Mouse (Mus musculus) heart, postnatal 10 days (tissue): ENCODE measurements around the gene Sys1. TPM values are rescaled to one million over a fixed set of nuclear protein-coding genes. Genes with fewer than 3 reads are reported as not detected.

Source experiments
- DNase-seq, 2 experiments: peaks; one replicate each; pipeline ENCODE4 v3.0.0; 2021
- intact Hi-C: fragments of 180-260 bp; cut with DNase I; formaldehyde crosslinking; loops from one replicate; pipeline ENCODE4 v1.15.1; 2025
- total RNA-seq, 2 experiments: library from RNA; stranded (reverse); gene quantifications; 2 replicates each; pipeline ENCODE4 v1.2.3; 2021

Sys1 gene
- total RNA-seq, 2 experiments from 2014 or later, result 21.3 to 25.1 TPM

DNA sequence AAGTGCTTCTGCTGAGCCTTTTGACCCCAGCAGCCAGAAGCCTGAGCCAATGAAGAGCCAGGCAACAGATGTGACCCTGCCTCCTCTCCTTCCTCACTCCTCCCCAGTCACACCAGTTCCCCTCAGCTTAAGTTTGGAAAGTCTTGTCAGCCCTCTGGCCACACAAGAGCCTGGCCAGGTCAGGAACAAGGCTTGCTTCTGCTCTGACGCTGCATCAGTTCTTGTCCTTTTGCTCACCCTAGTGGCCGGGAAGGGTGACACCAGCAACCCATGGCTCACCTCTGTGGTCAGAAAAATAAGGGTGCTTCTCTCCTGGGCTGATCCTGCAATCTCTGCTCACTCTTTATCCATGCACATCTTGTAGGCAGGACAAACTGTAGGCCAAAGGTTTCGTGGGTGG, 64.0 kb downstream of the Sys1 start:
- intact Hi-C loops, result loop anchor here (1.0 to 10.0 kb wide), 3 partner anchors 58 to 416 kb away; no protein-coding TSS in a partner anchor

GRCm38 (mm10) chr2:164521841-164522240, 65.1 kb downstream of the Sys1 start:
- DNase-seq, result no peak
- intact Hi-C loops, result loop anchor here (1.0 to 10.0 kb wide), 3 partner anchors 59 to 417 kb away; no protein-coding TSS in a partner anchor

More for the DNA sequence above, 64.0 kb downstream of the Sys1 start:
- DNase-seq, result peak; percentile 73 to 76

GRCm38 (mm10) chr2:164522280-164522679, 65.5 kb downstream of the Sys1 start:
- intact Hi-C loops, result loop anchor here (10.0 kb wide), 1 partner anchor 417 kb away; no protein-coding TSS in a partner anchor
- no peak for DNase-seq

DNA sequence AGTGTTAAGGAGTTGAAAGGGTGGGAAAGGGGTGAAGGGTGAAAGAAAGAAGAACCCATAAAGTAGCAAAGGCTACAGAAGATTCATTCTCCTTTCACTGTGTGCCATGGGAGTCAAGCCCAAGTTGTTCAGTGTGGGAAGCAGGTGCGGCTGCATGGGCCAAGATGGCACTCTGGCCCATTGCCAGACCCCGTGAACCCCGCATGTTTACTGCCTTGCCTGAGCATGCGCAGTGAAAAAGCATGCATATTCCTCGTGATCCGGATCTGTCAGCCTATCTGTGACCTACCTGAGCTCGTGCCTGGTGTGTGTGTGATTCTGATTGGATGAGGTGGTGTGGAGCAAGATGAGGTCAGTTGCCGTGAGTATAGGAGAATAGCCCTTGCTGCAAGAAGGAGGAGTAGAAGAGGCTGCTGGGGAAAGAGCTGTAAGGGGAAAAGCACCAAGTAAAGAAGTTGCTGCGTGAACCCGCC, 66.6 kb downstream of the Sys1 start:
- no peak for DNase-seq
- intact Hi-C loops, result loop anchor here (10.0 kb wide), 1 partner anchor 419 kb away; no protein-coding TSS in a partner anchor

- DNase-seq, result no peak
- intact Hi-C loops, result loop anchor here (10.0 kb wide), 1 partner anchor 424 kb away; no protein-coding TSS in a partner anchor
These were observed 71.8 kb downstream of the Sys1 start for GRCm38 (mm10) chr2:164528557-164528956.

Other genes starting within 250 kb of the Sys1 start
- gene Wfdc15b, start 235.3 kb upstream of the Sys1 start, total RNA-seq, result not detected
- not detected for gene Svs2, start 218.5 kb upstream of the Sys1 start, total RNA-seq
- not detected for gene Svs3b, start 200.3 kb upstream of the Sys1 start, total RNA-seq
- not detected for gene Svs4, start 178.5 kb upstream of the Sys1 start, total RNA-seq
- gene Svs3a, start 167.7 kb upstream of the Sys1 start, total RNA-seq, result not detected
- not detected for gene Svs6, start 140.2 kb upstream of the Sys1 start, total RNA-seq
- gene Svs5, start 124.2 kb upstream of the Sys1 start, total RNA-seq, result not detected
- gene Slpi, start 67.9 kb upstream of the Sys1 start, total RNA-seq, result under 1 TPM; 0.45 to 0.77 TPM
- not detected for gene Rbpjl, start 53.8 kb upstream of the Sys1 start, total RNA-seq
- gene Matn4, start 51.8 kb upstream of the Sys1 start, total RNA-seq, result 1 to 10 TPM; 1.2 to 2.3 TPM
- gene Sdc4, start 13.1 kb upstream of the Sys1 start, total RNA-seq, result 10 to 100 TPM; 24.3 to 39.3 TPM
- gene Gm20458, start 4.0 kb downstream of the Sys1 start, total RNA-seq, result 1 to 10 TPM; 5.5 to 7.4 TPM
- not detected for gene Trp53tg5, start 16.8 kb downstream of the Sys1 start, total RNA-seq
- 10 to 100 TPM; 17.1 to 18.9 TPM for gene Dbndd2, start 29.1 kb downstream of the Sys1 start, total RNA-seq
- 10 to 100 TPM; 56.4 to 56.8 TPM for gene Pigt, start 40.6 kb downstream of the Sys1 start, total RNA-seq
- 1 to 10 TPM in 1 of 2 experiments, under 1 TPM in 1; 0.84 to 1.0 TPM for gene Wfdc2, start 105.4 kb downstream of the Sys1 start, total RNA-seq
- gene Spint3, start 116.5 kb downstream of the Sys1 start, total RNA-seq, result not detected
- not detected for gene Wfdc6a, start 128.5 kb downstream of the Sys1 start, total RNA-seq
- gene Eppin, start 136.6 kb downstream of the Sys1 start, total RNA-seq, result not detected
- gene Wfdc6b, start 156.6 kb downstream of the Sys1 start, total RNA-seq, result not detected
- not detected for gene Wfdc8, start 156.7 kb downstream of the Sys1 start, total RNA-seq
- gene Wfdc16, start 181.8 kb downstream of the Sys1 start, total RNA-seq, result not detected
- gene Wfdc10, start 199.1 kb downstream of the Sys1 start, total RNA-seq, result not detected
- not detected for gene Wfdc9, start 199.6 kb downstream of the Sys1 start, total RNA-seq
- not detected for gene Wfdc11, start 217.1 kb downstream of the Sys1 start, total RNA-seq
- gene Wfdc13, start 228.1 kb downstream of the Sys1 start, total RNA-seq, result not detected
- not detected for gene Spint4, start 241.5 kb downstream of the Sys1 start, total RNA-seq